Mouse (Mus musculus): ENCODE data around the gene Olfr124.

Olfr124 gene

GRCm38 (mm10) chr17:37799588-37799987, at the start of gene Olfr124:
TSS of gene Olfr124 (plus strand) at chr17:37799888.
- CTCF ChIA-PET: no interaction called here

GRCm38 (mm10) chr17:37768307-37768706, 31.4 kb upstream of the Olfr124 start, which contains the start of gene Olfr122:
TSS of gene Olfr122 (plus strand) at chr17:37768607.
- CTCF ChIA-PET: no interaction called here

- CTCF ChIA-PET: no interaction called here
Measured at GRCm38 (mm10) chr17:37793229-37793628, 6.5 kb upstream of the Olfr124 start, which contains the start of gene Olfr123. TSS of gene Olfr123 (plus strand) at chr17:37793529.

- CTCF ChIA-PET: no interaction called here
Measured at GRCm38 (mm10) chr17:37832649-37833048, 33.0 kb downstream of the Olfr124 start, which contains the start of gene Olfr125. TSS of gene Olfr125 (plus strand) at chr17:37832949.

GRCm38 (mm10) chr17:37847183-37847582, 47.5 kb downstream of the Olfr124 start, which contains the start of gene Olfr126:
TSS of gene Olfr126 (plus strand) at chr17:37847483.
- CTCF ChIA-PET: no interaction called here

All from spleen, embryonic (tissue).